12 mouse cellular contexts compared by ENCODE assay signal in genomic region chr4:148878192-148878983, GRCm38 (mm10).
DNase-seq lines count a peak whose midpoint lies in the region; ATAC-seq and TF ChIP-seq lines count a peak whose summit lies in the region.
"Had no signal": no experiment of that assay in that cellular context is flagged by ENCODE, and none has a peak within 500 bp of the region (broad histone marks: within the 10 kb centered on the region; RNA-seq: fewer than 3 reads in every experiment).

No protein-coding gene starts in this region.

- H3K27ac ChIP-seq in heart, embryonic 10.5 days, result peak overlapping the region; percentile 85
- no peak overlapping the region for H3K27ac ChIP-seq in kidney, postnatal 0 days
- no peak overlapping the region for H3K27ac ChIP-seq in intestine, embryonic 15.5 days
- H3K27ac ChIP-seq: liver, embryonic 12.5 days; midbrain, embryonic 12.5 days; neural tube, embryonic 12.5 days had no signal

- intact Hi-C loops in heart, postnatal 36 days (cut with DNase I), result no loop called here

- peak; percentile 29; the same call in 1 of the 2 replicates for TF ChIP-seq CTCF in kidney, postnatal 0 days (IDR thresholded peaks at IDR 0.05; ENCODE audit: low read depth)
- TF ChIP-seq CTCF in E14TG2a.4 (conservative IDR thresholded peaks at IDR 0.05; ENCODE audit: low read length), result no peak

- 29% methylated on average over 11 of the region's 11 CpGs for WGBS in heart, embryonic 10.5 days
- 68% methylated on average over 11 of the region's 11 CpGs for WGBS in kidney, postnatal 0 days
- 66% methylated on average over 11 of the region's 11 CpGs for WGBS in intestine, embryonic 15.5 days

- no peak overlapping the region for H3K4me2 ChIP-seq in kidney, postnatal 0 days (ENCODE audit: low read length)
- 0 out of 2 replicates have a peak overlapping the region, but pooled peaks have one; percentile 1 for H3K4me2 ChIP-seq in intestine, embryonic 15.5 days (replicated peaks)
- H3K4me2 ChIP-seq: liver, embryonic 12.5 days; midbrain, embryonic 12.5 days; neural tube, embryonic 12.5 days had no signal

- peaks cover 92% of the 10 kb centered on the region for H3K4me1 ChIP-seq in heart, embryonic 10.5 days
- peaks cover 6% of the 10 kb centered on the region for H3K4me1 ChIP-seq in kidney, postnatal 0 days (replicated peaks; ENCODE audit: insufficient read depth, low read length)
- peaks cover 75% of the 10 kb centered on the region for H3K4me1 ChIP-seq in E14TG2a.4 (replicated peaks; ENCODE audit: low read depth, low read length)
- H3K4me1 ChIP-seq in intestine, embryonic 15.5 days (replicated peaks), result peaks cover 24% of the 10 kb centered on the region

- no peak for DNase-seq in heart, embryonic 10.5 days (ENCODE audit: low spot score)
- no peak for DNase-seq in heart, postnatal 36 days
- DNase-seq in kidney, postnatal 0 days (ENCODE audit: low spot score), result no peak
- DNase-seq in kidney, postnatal 14 days, result no peak
- no peak for DNase-seq in urinary bladder, adult 18-20 months (ENCODE audit: low spot score in 2 of 2)
- DNase-seq: left cerebral cortex, postnatal 4 days; retina, postnatal 1 day had no signal

- H3K4me3 ChIP-seq in heart, embryonic 10.5 days, result peak overlapping the region; percentile 25; the same call in 1 of the 2 replicates
- no peak overlapping the region for H3K4me3 ChIP-seq in kidney, postnatal 0 days (replicated peaks; ENCODE audit: low read depth, low read length)
- H3K4me3 ChIP-seq in E14TG2a.4 (replicated peaks; ENCODE audit: low read length), result peak overlapping the region; percentile 10; the same call in 1 of the 2 replicates
- H3K4me3 ChIP-seq in intestine, embryonic 15.5 days (replicated peaks), result no peak overlapping the region
- H3K4me3 ChIP-seq: liver, embryonic 12.5 days; midbrain, embryonic 12.5 days; neural tube, embryonic 12.5 days had no signal

- peaks cover 14% of the 10 kb centered on the region; the same call in 1 of the 2 replicates for H3K27me3 ChIP-seq in heart, embryonic 10.5 days (ENCODE audit: insufficient read depth, poor library complexity, severe bottlenecking)
- H3K27me3 ChIP-seq in kidney, postnatal 0 days (ENCODE audit: insufficient read depth, low read length), result no peaks in the 10 kb centered on the region
- H3K27me3 ChIP-seq in E14TG2a.4 (ENCODE audit: insufficient read depth, low read length), result peaks cover 19% of the 10 kb centered on the region
- no peaks in the 10 kb centered on the region for H3K27me3 ChIP-seq in intestine, embryonic 15.5 days (replicated peaks)

- no peaks in the 10 kb centered on the region for H3K9me3 ChIP-seq in heart, embryonic 10.5 days
- H3K9me3 ChIP-seq in kidney, postnatal 0 days (replicated peaks; ENCODE audit: low read length), result no peaks in the 10 kb centered on the region
- H3K9me3 ChIP-seq in E14TG2a.4 (ENCODE audit: low read length), result peaks cover 5% of the 10 kb centered on the region; the same call in 1 of the 2 replicates
- no peaks in the 10 kb centered on the region for H3K9me3 ChIP-seq in intestine, embryonic 15.5 days
- H3K9me3 ChIP-seq: liver, embryonic 12.5 days; midbrain, embryonic 12.5 days; neural tube, embryonic 12.5 days had no signal

- no peak overlapping the region for H3K9ac ChIP-seq in kidney, postnatal 0 days (ENCODE audit: low read depth, low read length)
- no peak overlapping the region for H3K9ac ChIP-seq in intestine, embryonic 15.5 days
- H3K9ac ChIP-seq: liver, embryonic 12.5 days; midbrain, embryonic 12.5 days; neural tube, embryonic 12.5 days had no signal

- 0 out of 2 replicates have a peak, but pooled peaks cover 6% of the 10 kb centered on the region for H3K36me3 ChIP-seq in heart, embryonic 10.5 days
- no peaks in the 10 kb centered on the region for H3K36me3 ChIP-seq in kidney, postnatal 0 days (ENCODE audit: insufficient read depth, low read length)
- H3K36me3 ChIP-seq in E14TG2a.4 (ENCODE audit: insufficient read depth, low read length), result no peaks in the 10 kb centered on the region
- no peaks in the 10 kb centered on the region for H3K36me3 ChIP-seq in intestine, embryonic 15.5 days
- H3K36me3 ChIP-seq: liver, embryonic 12.5 days; midbrain, embryonic 12.5 days; neural tube, embryonic 12.5 days had no signal

- no peak for ATAC-seq in kidney, postnatal 0 days (replicated peaks; ENCODE audit: low FRiP score, low read depth)
- ATAC-seq in intestine, embryonic 15.5 days, result no peak

Comparison
In these comparisons a context has a peak if more than half of its experiments do, and no peak if none do; other contexts are left out.
1. H3K4me3 ChIP-seq: peak in heart, embryonic 10.5 days (single experiment) and E14TG2a.4 (single experiment); none in kidney, postnatal 0 days (single experiment) and intestine, embryonic 15.5 days (single experiment).